Mouse (Mus musculus): ENCODE data around the gene Mapkapk2.

Mapkapk2 gene

GRCm38 (mm10) chr1:131110525-131111106 is 13.0 kb upstream of the Mapkapk2 start:
- peak in 1 of 2 experiments; percentile 21 for DNase-seq (ENCODE audit: low spot score in 2 of 2)

DNA sequence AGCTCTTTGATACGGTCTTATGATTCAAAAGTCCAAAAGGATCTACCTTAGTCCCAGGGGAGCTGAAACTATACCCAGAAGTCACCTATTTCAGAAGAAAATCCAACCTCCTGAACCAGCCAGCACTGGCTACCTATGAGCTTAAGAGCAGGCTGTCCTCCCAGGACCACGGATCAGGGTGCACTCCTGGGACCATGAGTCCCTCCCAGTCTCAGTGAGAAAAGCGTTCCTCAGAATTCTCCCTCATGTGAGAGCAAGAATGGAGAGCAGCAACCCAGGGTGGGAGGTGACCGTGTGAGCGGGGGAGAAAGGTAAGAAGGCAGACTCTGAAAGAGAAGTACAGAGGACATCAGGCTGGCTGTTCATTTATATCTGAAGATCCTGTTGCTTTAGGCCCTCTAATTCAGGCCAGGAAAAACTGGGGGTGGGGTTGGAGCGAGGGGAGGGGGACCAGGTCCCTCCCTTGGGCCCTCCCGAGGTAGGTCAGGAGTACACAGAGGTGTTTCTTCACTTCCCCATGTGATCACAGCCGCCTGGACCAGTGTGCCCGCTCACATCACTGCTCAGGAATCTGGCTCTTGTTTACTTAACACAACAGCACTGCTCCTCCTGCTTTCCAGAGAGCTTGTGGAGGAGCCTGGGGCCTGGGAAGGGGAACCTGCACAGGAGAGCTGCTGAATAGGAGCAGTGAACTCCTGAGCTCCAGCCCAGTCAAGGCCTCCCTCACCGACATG is 10.1 kb upstream of the Mapkapk2 start:
- DNase-seq (ENCODE audit: low spot score in 2 of 2): no peak

GRCm38 (mm10) chr1:131103776-131104424 is 6.3 kb upstream of the Mapkapk2 start:
- DNase-seq (ENCODE audit: low spot score in 2 of 2): no peak

DNA sequence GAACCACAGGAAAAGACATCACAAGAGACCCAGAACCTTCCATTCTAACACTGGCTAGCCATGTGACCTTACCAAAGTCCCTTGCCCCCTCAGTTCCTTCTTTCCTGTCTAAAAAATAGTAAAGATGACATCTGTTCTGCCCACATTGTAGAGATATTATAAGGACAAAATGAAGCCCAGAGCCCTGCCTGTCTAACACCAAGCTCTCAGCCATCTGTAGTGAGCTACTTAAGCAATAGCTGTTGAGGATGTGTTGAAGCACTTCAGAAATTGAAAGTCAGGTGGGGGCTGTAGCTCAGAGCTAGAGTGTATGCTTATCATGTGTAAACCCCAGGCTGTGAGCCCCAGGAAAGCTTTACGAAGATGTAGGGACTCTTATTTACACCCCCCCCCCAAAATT is 3.2 kb upstream of the Mapkapk2 start:
- DNase-seq (ENCODE audit: low spot score in 2 of 2): no peak

GRCm38 (mm10) chr1:131096803-131097699 is 575 bp downstream of the Mapkapk2 start:
- no peak for DNase-seq (ENCODE audit: low spot score in 2 of 2)

GRCm38 (mm10) chr1:131096132-131096695 is 1.4 kb downstream of the Mapkapk2 start:
- no peak for DNase-seq (ENCODE audit: low spot score in 2 of 2)

- no peak for DNase-seq (ENCODE audit: low spot score in 2 of 2)
Measured at GRCm38 (mm10) chr1:131095574-131095973, 2.1 kb downstream of the Mapkapk2 start.

- DNase-seq (ENCODE audit: low spot score in 2 of 2): no peak
Measured at GRCm38 (mm10) chr1:131093889-131094288, 3.7 kb downstream of the Mapkapk2 start.

DNA sequence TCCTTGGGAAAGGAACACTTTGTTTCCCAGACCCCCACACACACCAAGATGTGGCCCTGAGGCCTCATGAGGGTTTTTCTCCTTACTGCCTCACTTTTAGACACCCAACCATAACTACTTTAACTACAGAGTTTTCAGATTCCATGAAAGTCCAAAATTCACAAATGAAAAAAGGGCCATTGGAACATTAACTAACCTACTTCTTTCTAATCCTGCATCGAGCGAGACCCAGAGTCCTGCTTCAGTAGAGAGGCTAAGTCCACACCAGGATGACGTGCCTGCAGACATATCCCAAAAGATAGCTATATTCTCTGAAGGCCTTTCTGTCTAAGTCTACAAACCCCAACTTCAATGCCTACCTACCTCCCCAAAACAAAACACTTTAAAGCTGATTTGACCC is 4.8 kb downstream of the Mapkapk2 start:
- no peak for DNase-seq (ENCODE audit: low spot score in 2 of 2)

GRCm38 (mm10) chr1:131092173-131092572 is 5.5 kb downstream of the Mapkapk2 start:
- no peak for DNase-seq (ENCODE audit: low spot score in 2 of 2)

- DNase-seq (ENCODE audit: low spot score in 2 of 2): no peak
Measured at GRCm38 (mm10) chr1:131091481-131091880, 6.1 kb downstream of the Mapkapk2 start.

DNA sequence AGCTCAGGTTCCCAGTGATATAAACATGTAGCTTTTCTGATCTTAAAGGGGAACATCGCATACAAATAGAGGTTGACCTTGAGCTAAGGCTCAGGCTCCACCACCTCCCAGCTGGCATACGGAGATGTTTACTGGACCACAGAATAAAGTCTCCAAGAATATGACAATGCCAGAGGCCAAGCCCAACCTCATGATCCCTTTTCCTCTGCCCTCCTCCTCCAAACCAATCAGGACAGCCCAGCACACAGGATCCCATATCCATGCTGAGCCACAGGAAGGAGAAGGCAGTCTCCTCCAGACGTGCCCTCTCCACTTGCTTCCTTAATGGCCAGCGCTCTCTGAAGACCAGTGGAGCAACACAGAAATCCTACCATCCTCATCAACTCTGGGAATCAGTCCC is 6.7 kb downstream of the Mapkapk2 start:
- no peak for DNase-seq (ENCODE audit: low spot score in 2 of 2)

DNA sequence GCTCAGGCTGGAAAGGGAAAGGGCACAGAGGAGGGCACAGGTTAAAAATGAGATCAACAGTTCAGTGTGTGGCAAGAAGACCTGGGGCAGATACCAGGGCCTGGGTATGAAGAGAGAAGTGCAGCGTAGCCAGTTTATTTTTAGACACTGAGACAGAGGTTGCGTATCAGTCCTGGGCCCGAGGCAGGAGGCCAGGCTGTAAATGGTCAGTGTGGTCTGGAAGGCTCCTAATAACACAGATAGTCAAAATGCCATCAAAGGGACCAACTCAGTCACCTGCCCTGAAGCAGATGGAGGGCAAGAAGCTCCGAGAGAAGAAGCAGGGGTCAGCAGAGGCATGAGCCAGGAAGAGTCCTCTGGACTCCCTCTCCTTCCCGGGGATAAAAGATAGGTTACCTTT is 7.4 kb downstream of the Mapkapk2 start:
- DNase-seq (ENCODE audit: low spot score in 2 of 2): no peak

DNA sequence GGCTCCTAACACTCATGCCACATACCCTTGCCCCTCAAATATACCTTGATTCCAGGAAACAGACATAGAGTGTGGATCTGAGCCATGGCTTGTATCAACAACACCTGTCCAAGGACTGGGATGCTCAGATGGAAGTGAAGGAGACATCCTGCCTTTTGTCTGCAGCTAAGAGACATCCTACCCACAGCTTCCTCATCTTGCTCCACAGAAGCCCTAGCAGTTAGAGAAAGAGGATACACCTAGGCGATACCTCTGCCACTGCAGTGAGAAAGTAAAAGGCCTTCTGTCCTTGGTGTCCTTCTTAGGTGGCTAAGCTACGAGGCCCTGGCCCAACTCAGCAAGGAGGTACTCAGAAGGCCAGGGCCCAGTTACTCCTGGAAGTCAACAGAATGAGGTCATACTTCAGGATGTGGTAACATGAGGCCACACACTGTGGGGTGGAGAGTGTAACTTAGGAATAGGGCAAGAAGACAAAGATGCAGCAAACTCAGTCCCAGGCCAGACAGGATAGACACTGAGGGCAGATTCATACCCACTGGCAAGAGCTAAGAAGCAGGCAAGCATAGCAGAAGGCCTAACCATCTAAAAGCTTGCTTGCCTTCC is 8.0 kb downstream of the Mapkapk2 start:
- DNase-seq (ENCODE audit: low spot score in 2 of 2): no peak

DNA sequence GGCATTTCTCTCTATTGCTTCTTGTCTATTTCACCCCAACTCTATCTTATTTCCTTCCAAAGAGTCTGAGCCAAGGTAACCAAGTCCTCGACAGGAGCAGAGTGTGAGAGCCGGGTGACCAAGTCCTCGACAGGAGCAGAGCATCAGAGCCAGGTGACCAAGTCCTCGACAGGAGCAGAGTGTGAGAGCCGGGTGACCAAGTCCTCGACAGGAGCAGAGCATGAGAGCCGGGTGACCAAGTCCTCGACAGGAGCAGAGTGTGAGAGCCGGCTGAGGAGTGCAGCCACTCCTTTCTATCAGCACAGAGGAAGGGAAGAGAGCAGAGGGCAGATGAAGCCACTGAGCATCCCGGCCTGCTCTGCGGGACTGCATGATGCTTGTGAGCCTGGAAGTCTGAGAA is 9.1 kb downstream of the Mapkapk2 start:
- no peak for DNase-seq (ENCODE audit: low spot score in 2 of 2)

GRCm38 (mm10) chr1:131086907-131087306 is 10.7 kb downstream of the Mapkapk2 start:
- DNase-seq (ENCODE audit: low spot score in 2 of 2): no peak

DNA sequence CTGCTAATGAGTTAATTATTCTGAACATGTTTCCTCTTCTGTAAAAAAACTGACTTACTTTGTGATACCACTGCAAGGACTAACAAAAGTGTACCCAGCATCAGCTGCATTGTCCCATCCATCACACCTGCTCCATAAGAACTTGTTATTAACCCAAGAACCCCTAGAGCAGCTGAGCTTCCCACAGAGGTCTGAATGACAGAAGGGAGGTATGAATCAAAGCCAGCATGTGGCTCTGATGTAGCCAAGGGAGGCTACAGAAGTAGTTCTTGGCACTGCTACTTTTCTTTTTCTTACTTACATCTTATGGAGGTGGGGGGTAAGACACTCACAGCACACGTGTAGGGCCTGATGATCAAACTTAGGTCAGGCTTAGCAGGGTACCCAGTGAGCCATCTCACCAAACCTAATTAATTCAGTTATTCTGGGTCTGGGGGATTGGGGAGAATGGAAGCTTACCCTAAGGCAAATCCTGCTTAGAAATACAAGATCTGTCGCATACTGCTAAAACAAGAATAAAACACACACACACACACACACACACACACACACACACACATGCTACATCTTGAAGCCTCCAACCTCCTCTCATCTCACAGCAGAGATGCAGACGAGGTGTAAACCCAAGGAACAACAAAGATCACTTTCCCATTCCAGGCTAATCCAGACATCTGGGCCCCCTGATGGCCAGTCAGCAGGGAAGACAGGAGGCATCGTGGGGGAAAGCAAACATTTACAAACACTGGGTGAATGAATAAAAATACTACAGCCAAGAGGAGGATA is 11.5 kb downstream of the Mapkapk2 start:
- DNase-seq (ENCODE audit: low spot score in 2 of 2): no peak

- no peak for DNase-seq (ENCODE audit: low spot score in 2 of 2)
Measured at GRCm38 (mm10) chr1:131085272-131085671, 12.4 kb downstream of the Mapkapk2 start.

DNA sequence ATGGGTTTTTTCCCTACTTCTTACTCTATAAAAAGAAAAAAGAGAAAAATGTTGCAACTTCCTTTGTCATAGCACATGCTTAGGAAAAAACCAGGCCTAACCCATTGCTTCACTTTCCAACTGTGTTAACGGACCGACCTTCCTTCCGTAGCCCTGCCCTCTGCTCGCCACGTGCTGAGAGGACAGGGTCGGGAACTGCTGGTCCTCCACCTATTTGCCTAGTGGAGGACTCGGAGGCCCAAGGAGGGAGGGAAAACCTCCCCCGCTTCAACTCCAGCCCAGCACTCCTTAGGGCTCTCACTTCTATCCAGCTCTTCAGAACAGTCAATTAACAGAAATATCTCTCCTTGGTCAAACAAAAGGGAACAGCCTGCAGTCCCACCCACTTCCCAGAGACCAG is 13.3 kb downstream of the Mapkapk2 start:
- no peak for DNase-seq (ENCODE audit: low spot score in 2 of 2)

GRCm38 (mm10) chr1:131083609-131084008 is 14.0 kb downstream of the Mapkapk2 start:
- no peak for DNase-seq (ENCODE audit: low spot score in 2 of 2)

GRCm38 (mm10) chr1:131083122-131083521 is 14.5 kb downstream of the Mapkapk2 start:
- no peak for DNase-seq (ENCODE audit: low spot score in 2 of 2)

Data from right cerebral cortex, adult 2 months (tissue).